Mouse (Mus musculus): ENCODE measurements around the gene Frg2f1. TPM values are rescaled to one million over a fixed set of nuclear protein-coding genes. Genes with fewer than 3 reads are reported as not detected.

Gene Frg2f1
- polyA plus RNA-seq (2015; fragmentation: Nextera tagmentation; extraction: Ambion mirVana), result 2.8 and 4.4 TPM in 2 replicates

GRCm38 (mm10) chr4:119539031-119539824 lies at the start of gene Frg2f1:
Gene Frg2f1 (minus strand): TSS chr4:119539529.
- no peaks in the 10 kb centered on the region for H3K36me3 ChIP-seq
- peak; percentile 96 for ATAC-seq
- peak within 1 kb of the TSS; percentile 77 for H3K4me2 ChIP-seq (replicated peaks)
- H3K4me1 ChIP-seq (replicated peaks), result 0 out of 2 replicates have a peak, but pooled peaks cover 4% of the 10 kb centered on the region
- WGBS, result 1% methylated on average over 64 of the region's 85 CpGs
- peak within 1 kb of the TSS; percentile 99 for H3K27ac ChIP-seq
- no peaks in the 10 kb centered on the region for H3K9me3 ChIP-seq
- peak within 1 kb of the TSS; percentile 93 for H3K9ac ChIP-seq
- H3K27me3 ChIP-seq (replicated peaks), result no peaks in the 10 kb centered on the region
- peak within 1 kb of the TSS; percentile 96 for H3K4me3 ChIP-seq (replicated peaks)

GRCm38 (mm10) chr4:119588037-119588436 lies 48.7 kb upstream of the Frg2f1 start:
- Histone ChIP-seq H3K27me3 (replicated peaks) (no peaks in the 10 kb centered on the region), H3K36me3 (peaks cover 2% of the 10 kb centered on the region; the same call in 1 of the 2 replicates), H3K9me3 (no peaks in the 10 kb centered on the region), H3K27ac (no peak overlapping the region), H3K4me3 (replicated peaks) (no peak overlapping the region), H3K9ac (no peak overlapping the region), H3K4me2 (replicated peaks) (no peak overlapping the region), H3K4me1 (replicated peaks) (no peaks in the 10 kb centered on the region)
- WGBS, result 93% methylated on average over 2 of the region's 2 CpGs
- no peak for ATAC-seq

GRCm38 (mm10) chr4:119575459-119575858 lies 36.1 kb upstream of the Frg2f1 start:
- H3K27ac ChIP-seq, result no peak overlapping the region
- no peak overlapping the region for H3K9ac ChIP-seq
- no peak for ATAC-seq
- H3K4me1 ChIP-seq (replicated peaks), result 0 out of 2 replicates have a peak, but pooled peaks cover 4% of the 10 kb centered on the region
- WGBS, result 79% methylated on average over 3 of the region's 3 CpGs
- H3K36me3 ChIP-seq, result peaks cover 6% of the 10 kb centered on the region
- H3K27me3 ChIP-seq (replicated peaks), result no peaks in the 10 kb centered on the region
- no peaks in the 10 kb centered on the region for H3K9me3 ChIP-seq
- no peak overlapping the region for H3K4me2 ChIP-seq (replicated peaks)
- H3K4me3 ChIP-seq (replicated peaks), result no peak overlapping the region

- no peak overlapping the region for H3K4me3 ChIP-seq (replicated peaks)
- H3K4me1 ChIP-seq (replicated peaks), result 0 out of 2 replicates have a peak, but pooled peaks cover 4% of the 10 kb centered on the region
- H3K27me3 ChIP-seq (replicated peaks), result no peaks in the 10 kb centered on the region
- no peak for ATAC-seq
- H3K27ac ChIP-seq, result no peak overlapping the region
- no peaks in the 10 kb centered on the region for H3K9me3 ChIP-seq
- WGBS, result 72% methylated on average over 2 of the region's 2 CpGs
- peaks cover 6% of the 10 kb centered on the region for H3K36me3 ChIP-seq
- no peak overlapping the region for H3K9ac ChIP-seq
- no peak overlapping the region for H3K4me2 ChIP-seq (replicated peaks)
These were observed 35.2 kb upstream of the Frg2f1 start for GRCm38 (mm10) chr4:119574504-119574903.

GRCm38 (mm10) chr4:119572682-119573081 lies 33.4 kb upstream of the Frg2f1 start:
- Histone ChIP-seq H3K36me3 (peaks cover 6% of the 10 kb centered on the region), H3K4me1 (replicated peaks) (0 out of 2 replicates have a peak, but pooled peaks cover 4% of the 10 kb centered on the region), H3K4me3 (replicated peaks) (no peak overlapping the region), H3K27ac (no peak overlapping the region), H3K9ac (no peak overlapping the region), H3K27me3 (replicated peaks) (no peaks in the 10 kb centered on the region), H3K4me2 (replicated peaks) (no peak overlapping the region), H3K9me3 (no peaks in the 10 kb centered on the region)
- WGBS, result 86% methylated on average over 3 of the region's 3 CpGs
- ATAC-seq, result no peak

- Histone ChIP-seq H3K4me3 (replicated peaks) (no peak overlapping the region), H3K4me2 (replicated peaks) (no peak overlapping the region), H3K4me1 (replicated peaks) (no peaks in the 10 kb centered on the region), H3K27ac (no peak overlapping the region), H3K9me3 (no peaks in the 10 kb centered on the region), H3K9ac (no peak overlapping the region), H3K27me3 (replicated peaks) (no peaks in the 10 kb centered on the region), H3K36me3 (peaks cover 4% of the 10 kb centered on the region; the same call in 1 of the 2 replicates)
- 66% methylated on average over 4 of the region's 4 CpGs for WGBS
- no peak for ATAC-seq
These were observed 27.1 kb upstream of the Frg2f1 start for GRCm38 (mm10) chr4:119566322-119566835.

- Histone ChIP-seq H3K27me3 (replicated peaks) (no peaks in the 10 kb centered on the region), H3K4me1 (replicated peaks) (no peaks in the 10 kb centered on the region), H3K9me3 (no peaks in the 10 kb centered on the region), H3K4me2 (replicated peaks) (no peak overlapping the region), H3K36me3 (peaks cover 4% of the 10 kb centered on the region; the same call in 1 of the 2 replicates), H3K27ac (no peak overlapping the region), H3K4me3 (replicated peaks) (no peak overlapping the region), H3K9ac (no peak overlapping the region)
- ATAC-seq, result no peak
These were observed 23.8 kb upstream of the Frg2f1 start for GRCm38 (mm10) chr4:119563136-119563535.

- H3K4me1 ChIP-seq (replicated peaks), result no peaks in the 10 kb centered on the region
- ATAC-seq, result no peak
- no peaks in the 10 kb centered on the region for H3K36me3 ChIP-seq
- no peaks in the 10 kb centered on the region for H3K27me3 ChIP-seq (replicated peaks)
- H3K4me3 ChIP-seq (replicated peaks), result no peak overlapping the region
- no peak overlapping the region for H3K27ac ChIP-seq
- no peak overlapping the region for H3K9ac ChIP-seq
- WGBS, result 85% methylated on average over 2 of the region's 2 CpGs
- no peaks in the 10 kb centered on the region for H3K9me3 ChIP-seq
- H3K4me2 ChIP-seq (replicated peaks), result no peak overlapping the region
These were observed 16.1 kb upstream of the Frg2f1 start for GRCm38 (mm10) chr4:119555466-119555865.

- Histone ChIP-seq H3K36me3 (no peaks in the 10 kb centered on the region), H3K9me3 (no peaks in the 10 kb centered on the region), H3K4me1 (replicated peaks) (no peaks in the 10 kb centered on the region), H3K27ac (no peak overlapping the region), H3K27me3 (replicated peaks) (no peaks in the 10 kb centered on the region), H3K4me2 (replicated peaks) (no peak overlapping the region), H3K9ac (no peak overlapping the region), H3K4me3 (replicated peaks) (no peak overlapping the region)
- no peak for ATAC-seq
- 60% methylated on average over 1 of the region's 1 CpGs for WGBS
These were observed 11.5 kb upstream of the Frg2f1 start for GRCm38 (mm10) chr4:119550864-119551263.

GRCm38 (mm10) chr4:119540533-119540890 lies 1.2 kb upstream of the Frg2f1 start:
- WGBS, result 4% methylated on average over 10 of the region's 10 CpGs
- H3K27ac ChIP-seq, result peak overlapping the region; percentile 99; the same call in 1 of the 2 replicates
- no peak for ATAC-seq

GRCm38 (mm10) chr4:119539836-119540532 lies 655 bp upstream of the Frg2f1 start:
- H3K9me3 ChIP-seq, result no peaks in the 10 kb centered on the region
- no peaks in the 10 kb centered on the region for H3K27me3 ChIP-seq (replicated peaks)
- peak overlapping the region; percentile 77 for H3K4me2 ChIP-seq (replicated peaks)
- WGBS, result 1% methylated on average over 36 of the region's 76 CpGs
- no peaks in the 10 kb centered on the region for H3K36me3 ChIP-seq
- H3K27ac ChIP-seq, result peak overlapping the region; percentile 99
- H3K4me3 ChIP-seq (replicated peaks), result peak overlapping the region; percentile 96
- peak overlapping the region; percentile 93 for H3K9ac ChIP-seq
- peak; percentile 83 for ATAC-seq
- 0 out of 2 replicates have a peak, but pooled peaks cover 4% of the 10 kb centered on the region for H3K4me1 ChIP-seq (replicated peaks)

More at GRCm38 (mm10) chr4:119540533-119540890, 1.2 kb upstream of the Frg2f1 start:
- peak overlapping the region; percentile 93 for H3K9ac ChIP-seq
- H3K4me3 ChIP-seq (replicated peaks), result peak overlapping the region; percentile 96
- H3K9me3 ChIP-seq, result no peaks in the 10 kb centered on the region
- H3K4me1 ChIP-seq (replicated peaks), result 0 out of 2 replicates have a peak, but pooled peaks cover 4% of the 10 kb centered on the region
- no peaks in the 10 kb centered on the region for H3K27me3 ChIP-seq (replicated peaks)
- no peaks in the 10 kb centered on the region for H3K36me3 ChIP-seq
- H3K4me2 ChIP-seq (replicated peaks), result peak overlapping the region; percentile 77

- 71% methylated on average over 4 of the region's 4 CpGs for WGBS
- no peak overlapping the region for H3K4me3 ChIP-seq (replicated peaks)
- H3K4me1 ChIP-seq (replicated peaks), result 0 out of 2 replicates have a peak, but pooled peaks cover 4% of the 10 kb centered on the region
These were observed 1.9 kb downstream of the Frg2f1 start for GRCm38 (mm10) chr4:119537436-119537835.

More at GRCm38 (mm10) chr4:119537436-119537835, 1.9 kb downstream of the Frg2f1 start:
- no peak overlapping the region for H3K9ac ChIP-seq
- no peaks in the 10 kb centered on the region for H3K27me3 ChIP-seq (replicated peaks)
- H3K9me3 ChIP-seq, result no peaks in the 10 kb centered on the region
- no peak for ATAC-seq
- no peak overlapping the region for H3K4me2 ChIP-seq (replicated peaks)
- H3K36me3 ChIP-seq, result no peaks in the 10 kb centered on the region
- H3K27ac ChIP-seq, result no peak overlapping the region

All from intestine, embryonic 15.5 days (tissue).